Mouse (Mus musculus) liver, postnatal 0 days (tissue): ENCODE measurements around the gene Esrrb.

Source experiments
- CTCF ChIP-seq: sonication (generic); IDR thresholded peaks from 2 replicates; pipeline ENCODE4 v1.5.1; 2016; ENCODE audit warnings: antibody characterized with exemption, low read depth
- EP300 ChIP-seq: IDR thresholded peaks from 2 replicates; pipeline ENCODE4 v1.6.1; 2016; ENCODE audit warnings: antibody characterized with exemption, low read depth, mild to moderate bottlenecking

- TF ChIP-seq CTCF (peak; percentile 16; the same call in 1 of the 2 replicates), EP300 (no peak)
These were observed 24.7 kb upstream of the Esrrb start for GRCm38 (mm10) chr12:86336209-86336608.
